Mouse (Mus musculus) CH12.LX (cell line): ENCODE data around the gene Cacnb2.

Source experiments
- BHLHE40 ChIP-seq: IDR thresholded peaks from 2 replicates; pipeline ENCODE4 v1.6.1; 2011; ENCODE audit warnings: mild to moderate bottlenecking, low read depth, low read length, improper control_type of control experiment
- CTCF ChIP-seq, 2 experiments: IDR thresholded peaks in 1 of 2; conservative IDR thresholded peaks in 1 of 2; 2 replicates each; pipeline ENCODE4 v1.5.1; 2011 to 2012; ENCODE audit warnings: low read depth in 2 of 2, low read length in 2 of 2, improper control_type of control experiment in 1 of 2, inconsistent platforms in 1 of 2, mild to moderate bottlenecking in 1 of 2, moderate library complexity in 1 of 2
- E2F4 ChIP-seq: IDR thresholded peaks from 2 replicates; pipeline ENCODE4 v1.6.1; 2011; ENCODE audit warnings: low read depth, low read length, improper control_type of control experiment; ENCODE audit not compliant: insufficient replicate concordance
- HCFC1 ChIP-seq: IDR thresholded peaks from 2 replicates; pipeline ENCODE4 v1.6.1; 2012; ENCODE audit warnings: low read depth, mild to moderate bottlenecking, inconsistent platforms, low read length, improper control_type of control experiment
- KAT2A ChIP-seq: IDR thresholded peaks from 2 replicates; pipeline ENCODE4 v1.6.1; 2012; ENCODE audit warnings: low read length, improper control_type of control experiment, inconsistent platforms; ENCODE audit not compliant: insufficient replicate concordance
- MAFK ChIP-seq: IDR thresholded peaks from 2 replicates; pipeline ENCODE4 v1.6.1; 2011; ENCODE audit warnings: low read length, improper control_type of control experiment; ENCODE audit not compliant: insufficient replicate concordance
- MAZ ChIP-seq: IDR thresholded peaks from 2 replicates; pipeline ENCODE4 v1.6.1; 2012; ENCODE audit warnings: low read depth, mild to moderate bottlenecking, inconsistent platforms, low read length, improper control_type of control experiment, moderate library complexity
- PAX5 ChIP-seq: IDR thresholded peaks from 2 replicates; pipeline ENCODE4 v1.6.1; 2012; ENCODE audit warnings: low read length, inconsistent platforms, mixed read lengths
- POLR2A ChIP-seq: IDR thresholded peaks from 2 replicates; pipeline ENCODE4 v1.6.1; 2011; ENCODE audit warnings: low read depth, mild to moderate bottlenecking, improper control_type of control experiment, low read length
- USF1 ChIP-seq: IDR thresholded peaks from 2 replicates; pipeline ENCODE4 v1.6.1; 2014; ENCODE audit warnings: low read depth, mild to moderate bottlenecking, inconsistent platforms, low read length, improper control_type of control experiment
- USF2 ChIP-seq: conservative IDR thresholded peaks from 2 replicates; pipeline ENCODE4 v1.6.1; 2011; ENCODE audit warnings: low read depth, low read length, improper control_type of control experiment
- ZC3H11A ChIP-seq: IDR thresholded peaks from 2 replicates; pipeline ENCODE4 v1.6.1; 2012; ENCODE audit warnings: low read depth, mild to moderate bottlenecking, inconsistent platforms, low read length, improper control_type of control experiment
- ZNF384 ChIP-seq: IDR thresholded peaks from 2 replicates; pipeline ENCODE4 v1.6.1; 2012; ENCODE audit warnings: low read depth, low read length, improper control_type of control experiment, inconsistent platforms

- TF ChIP-seq POLR2A (no peak), HCFC1 (no peak), MAZ (no peak), CTCF (conservative IDR thresholded peaks at IDR 0.05 in 1 of 2, IDR thresholded peaks at IDR 0.05 in 1 of 2; ENCODE audit: low read depth in 2 of 2, low read length in 2 of 2) (no peak), USF1 (no peak), BHLHE40 (no peak), KAT2A (no peak), ZC3H11A (no peak), ZNF384 (no peak), PAX5 (no peak), E2F4 (no peak), USF2 (no peak), MAFK (no peak)
These were observed 238.4 kb downstream of the Cacnb2 start for GRCm38 (mm10) chr2:14841272-14841671.
